Mouse (Mus musculus) hindbrain, embryonic 12.5 days (tissue): ENCODE measurements around the gene Erf. TPM values are rescaled to one million over a fixed set of nuclear protein-coding genes. Genes with fewer than 3 reads are reported as not detected.

Experiments
- ATAC-seq: fragments of 200-750 bp; cut with Nextera tagmentation; 2 replicates; pipeline ENCODE4 v1.8.0; 2017; ENCODE audit warnings: moderate TSS enrichment; ENCODE audit not compliant: low FRiP score
- H3K27ac ChIP-seq: fragments of 300-500 bp; sonication (generic); 2 replicates; pipeline ENCODE4 v1.5.1; 2016; ENCODE audit warnings: mild to moderate bottlenecking
- H3K27me3 ChIP-seq: fragments of 300-500 bp; sonication (generic); 2 replicates; pipeline ENCODE4 v1.6.1; 2016; ENCODE audit warnings: mild to moderate bottlenecking
- H3K36me3 ChIP-seq: fragments of 300-500 bp; sonication (generic); 2 replicates; pipeline ENCODE4 v1.6.1; 2016; ENCODE audit warnings: mild to moderate bottlenecking
- H3K4me1 ChIP-seq: fragments of 300-500 bp; sonication (generic); 2 replicates; pipeline ENCODE4 v1.6.1; 2016
- H3K4me2 ChIP-seq: fragments of 300-500 bp; sonication (generic); replicated peaks from 2 replicates; pipeline ENCODE4 v1.6.1; 2016; ENCODE audit warnings: mild to moderate bottlenecking
- H3K4me3 ChIP-seq: fragments of 300-500 bp; sonication (generic); 2 replicates; pipeline ENCODE4 v1.5.1; 2016; ENCODE audit warnings: mild to moderate bottlenecking
- H3K9ac ChIP-seq: fragments of 300-500 bp; sonication (generic); 2 replicates; pipeline ENCODE4 v1.6.1; 2016; ENCODE audit warnings: mild to moderate bottlenecking, moderate library complexity
- H3K9me3 ChIP-seq: fragments of 300-500 bp; sonication (generic); replicated peaks from 2 replicates; pipeline ENCODE4 v1.6.1; 2016; ENCODE audit warnings: mild to moderate bottlenecking
- WGBS: fragments of 180-500 bp; shearing (Covaris S2); methylation state at CpG from one replicate; pipeline ENCODE4 v1.1.7; 2016; 5-methylcytosine and 5-hydroxymethylcytosine counted together
- polyA plus RNA-seq: library from polyadenylated mRNA; unstranded; fragments of >200 nt; fragmentation: Nextera tagmentation; extraction: Ambion mirVana; gene quantifications from 2 replicates; pipeline ENCODE4 v1.2.1, GENCODE M21; 2016

Erf gene
- polyA plus RNA-seq, 1 experiment from 2014 or later = 10.4 TPM

GRCm38 (mm10) chr7:25240631-25241030, 9.9 kb downstream of the Erf start:
- no peak for ATAC-seq
- Histone ChIP-seq H3K4me2 (no peak overlapping the region), H3K9ac (no peak overlapping the region), H3K4me3 (no peak overlapping the region), H3K36me3 (peaks cover 15% of the 10 kb centered on the region), H3K4me1 (peaks cover 20% of the 10 kb centered on the region), H3K9me3 (no peaks in the 10 kb centered on the region), H3K27me3 (no peaks in the 10 kb centered on the region), H3K27ac (no peak overlapping the region)
- 73% methylated on average over 7 of the region's 7 CpGs for WGBS

GRCm38 (mm10) chr7:25238829-25239623, 11.5 kb downstream of the Erf start:
- Histone ChIP-seq H3K36me3 (peaks cover 13% of the 10 kb centered on the region), H3K9ac (peak overlapping the region; percentile 8; the same call in 1 of the 2 replicates), H3K4me2 (peak overlapping the region; percentile 81), H3K4me3 (peak overlapping the region; percentile 93), H3K27me3 (no peaks in the 10 kb centered on the region), H3K4me1 (peaks cover 30% of the 10 kb centered on the region), H3K27ac (peak overlapping the region; percentile 79), H3K9me3 (no peaks in the 10 kb centered on the region)
- WGBS = 3% methylated on average over 30 of the region's 30 CpGs
- ATAC-seq = peak; percentile 38

GRCm38 (mm10) chr7:25238015-25238706, 12.4 kb downstream of the Erf start:
- no peaks in the 10 kb centered on the region for H3K9me3 ChIP-seq
- H3K27ac ChIP-seq = peak overlapping the region; percentile 79
- H3K4me3 ChIP-seq = peak overlapping the region; percentile 93
- no peaks in the 10 kb centered on the region for H3K27me3 ChIP-seq
- peaks cover 30% of the 10 kb centered on the region for H3K4me1 ChIP-seq
- H3K36me3 ChIP-seq = peaks cover 18% of the 10 kb centered on the region
- H3K4me2 ChIP-seq = peak overlapping the region; percentile 81
- WGBS = under 1% methylated on average over 23 of the region's 23 CpGs
- ATAC-seq = peak; percentile 94
- H3K9ac ChIP-seq = no peak overlapping the region

GRCm38 (mm10) chr7:25237249-25238014, 13.1 kb downstream of the Erf start, which contains the start of gene Gsk3a:
Gsk3a (minus strand) TSS chr7:25237851.
- H3K9me3 ChIP-seq = no peaks in the 10 kb centered on the region
- WGBS = under 1% methylated on average over 69 of the region's 76 CpGs
- H3K27ac ChIP-seq = peak within 1 kb of the TSS; percentile 79
- H3K4me1 ChIP-seq = peaks cover 30% of the 10 kb centered on the region
- peak within 1 kb of the TSS; percentile 93 for H3K4me3 ChIP-seq
- H3K4me2 ChIP-seq = peak within 1 kb of the TSS; percentile 81
- peak within 1 kb of the TSS; percentile 94 for H3K9ac ChIP-seq
- H3K27me3 ChIP-seq = no peaks in the 10 kb centered on the region
- ATAC-seq = peak; percentile 89
- H3K36me3 ChIP-seq = peaks cover 26% of the 10 kb centered on the region

- Histone ChIP-seq H3K9ac (no peak overlapping the region), H3K27ac (no peak overlapping the region), H3K27me3 (no peaks in the 10 kb centered on the region), H3K9me3 (no peaks in the 10 kb centered on the region), H3K4me1 (peaks cover 30% of the 10 kb centered on the region), H3K4me3 (no peak overlapping the region), H3K4me2 (peak overlapping the region; percentile 81; the same call in 1 of the 2 replicates), H3K36me3 (peaks cover 45% of the 10 kb centered on the region)
- WGBS = 91% methylated on average over 5 of the region's 5 CpGs
- no peak for ATAC-seq
Measured at GRCm38 (mm10) chr7:25235526-25235925, 15.0 kb downstream of the Erf start.

GRCm38 (mm10) chr7:25233061-25233460, 17.5 kb downstream of the Erf start:
- H3K9me3 ChIP-seq = no peaks in the 10 kb centered on the region
- no peak overlapping the region for H3K27ac ChIP-seq
- peaks cover 24% of the 10 kb centered on the region for H3K4me1 ChIP-seq
- H3K36me3 ChIP-seq = peaks cover 68% of the 10 kb centered on the region
- ATAC-seq = no peak
- H3K4me3 ChIP-seq = no peak overlapping the region
- WGBS = 85% methylated on average over 2 of the region's 2 CpGs
- no peak overlapping the region for H3K4me2 ChIP-seq
- H3K27me3 ChIP-seq = no peaks in the 10 kb centered on the region
- no peak overlapping the region for H3K9ac ChIP-seq

GRCm38 (mm10) chr7:25232101-25232648, 18.4 kb downstream of the Erf start:
- H3K4me2 ChIP-seq = no peak overlapping the region
- peaks cover 24% of the 10 kb centered on the region for H3K4me1 ChIP-seq
- no peaks in the 10 kb centered on the region for H3K9me3 ChIP-seq
- peaks cover 77% of the 10 kb centered on the region for H3K36me3 ChIP-seq
- WGBS = 74% methylated on average over 5 of the region's 5 CpGs
- no peak overlapping the region for H3K27ac ChIP-seq
- no peak overlapping the region for H3K4me3 ChIP-seq
- no peaks in the 10 kb centered on the region for H3K27me3 ChIP-seq
- H3K9ac ChIP-seq = no peak overlapping the region
- no peak for ATAC-seq

- Histone ChIP-seq H3K9ac (no peak overlapping the region), H3K4me1 (peaks cover 11% of the 10 kb centered on the region), H3K9me3 (no peaks in the 10 kb centered on the region), H3K4me3 (no peak overlapping the region), H3K27me3 (no peaks in the 10 kb centered on the region), H3K36me3 (peaks cover 90% of the 10 kb centered on the region), H3K4me2 (no peak overlapping the region), H3K27ac (no peak overlapping the region)
- ATAC-seq = no peak
- 87% methylated on average over 9 of the region's 9 CpGs for WGBS
Measured at GRCm38 (mm10) chr7:25230690-25231285, 19.8 kb downstream of the Erf start.

GRCm38 (mm10) chr7:25227523-25228300, 22.8 kb downstream of the Erf start:
- H3K27ac ChIP-seq = no peak overlapping the region; the same call in 1 of the 2 replicates
- no peaks in the 10 kb centered on the region for H3K9me3 ChIP-seq
- H3K4me3 ChIP-seq = no peak overlapping the region
- H3K9ac ChIP-seq = no peak overlapping the region
- H3K4me2 ChIP-seq = no peak overlapping the region
- no peak for ATAC-seq
- peaks cover 88% of the 10 kb centered on the region for H3K36me3 ChIP-seq
- peaks cover 2% of the 10 kb centered on the region for H3K4me1 ChIP-seq
- 92% methylated on average over 1 of the region's 1 CpGs for WGBS
- no peaks in the 10 kb centered on the region for H3K27me3 ChIP-seq

GRCm38 (mm10) chr7:25222275-25222967, 28.1 kb downstream of the Erf start:
- Histone ChIP-seq H3K27ac (no peak overlapping the region), H3K9me3 (no peaks in the 10 kb centered on the region), H3K9ac (peak overlapping the region; percentile 63), H3K27me3 (no peaks in the 10 kb centered on the region), H3K4me2 (peak overlapping the region; percentile 95), H3K4me3 (peak overlapping the region; percentile 66), H3K36me3 (peaks cover 37% of the 10 kb centered on the region), H3K4me1 (peaks cover 29% of the 10 kb centered on the region)
- ATAC-seq = no peak
- 91% methylated on average over 10 of the region's 10 CpGs for WGBS
